Mouse (Mus musculus) T-helper 1 cell (primary cell): ENCODE results near the gene Zhx3.

Experiments
- in situ Hi-C: fragments of 300-600 bp; cut with MboI, MseI; formaldehyde crosslinking; loops from one replicate; pipeline ENCODE4 v1.15.1; 2025; ENCODE audit warnings: high pct_unique_total_duplicates

Zhx3 gene

GRCm38 (mm10) chr2:160764386-160764785, 108.4 kb downstream of the Zhx3 start:
- in situ Hi-C loops = loop anchor here (25.0 kb wide), 1 partner anchor 123 kb away; the partner anchor contains the start of gene Lpin3

- in situ Hi-C loops = loop anchor here (25.0 kb wide), 1 partner anchor 123 kb away; the partner anchor contains the start of gene Lpin3
Observed at GRCm38 (mm10) chr2:160763816-160764215, 109.0 kb downstream of the Zhx3 start.

DNA sequence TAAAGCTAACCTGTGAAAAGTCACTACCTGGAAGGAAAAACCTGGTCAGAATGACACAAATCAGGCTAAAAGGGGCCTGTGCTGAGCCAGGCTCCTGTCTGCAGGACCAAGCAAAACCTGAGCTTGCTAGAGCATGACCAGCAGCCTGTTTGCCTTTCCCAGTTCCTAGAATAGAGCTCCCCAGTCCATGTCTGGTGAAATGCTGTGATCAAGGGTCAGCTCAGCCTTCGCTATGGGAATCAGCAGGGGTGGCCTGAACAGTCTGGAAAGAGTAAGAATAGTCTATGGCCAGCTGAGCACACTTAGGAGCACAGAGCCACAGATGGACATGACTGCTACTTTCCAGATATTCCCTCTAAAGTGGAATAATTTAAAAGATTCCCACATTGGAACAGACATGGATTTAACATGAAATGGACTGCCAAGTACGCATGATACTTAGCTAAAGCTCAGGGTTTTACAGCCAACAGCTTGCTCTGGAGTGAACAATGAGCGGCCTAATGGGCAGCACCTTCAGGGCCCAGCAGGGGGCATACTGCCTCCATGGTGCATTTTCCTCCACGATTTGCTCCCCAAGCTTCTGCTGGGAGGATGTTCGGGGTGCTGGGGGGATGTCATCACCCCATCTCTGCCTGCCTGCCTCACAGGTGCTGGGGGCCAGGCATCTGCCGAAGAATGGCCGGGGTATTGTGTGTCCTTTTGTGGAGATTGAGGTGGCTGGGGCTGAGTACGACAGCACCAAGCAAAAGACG, 112.2 kb downstream of the Zhx3 start:
- in situ Hi-C loops = loop anchor here (25.0 kb wide), 1 partner anchor 127 kb away; the partner anchor contains the start of gene Lpin3

DNA sequence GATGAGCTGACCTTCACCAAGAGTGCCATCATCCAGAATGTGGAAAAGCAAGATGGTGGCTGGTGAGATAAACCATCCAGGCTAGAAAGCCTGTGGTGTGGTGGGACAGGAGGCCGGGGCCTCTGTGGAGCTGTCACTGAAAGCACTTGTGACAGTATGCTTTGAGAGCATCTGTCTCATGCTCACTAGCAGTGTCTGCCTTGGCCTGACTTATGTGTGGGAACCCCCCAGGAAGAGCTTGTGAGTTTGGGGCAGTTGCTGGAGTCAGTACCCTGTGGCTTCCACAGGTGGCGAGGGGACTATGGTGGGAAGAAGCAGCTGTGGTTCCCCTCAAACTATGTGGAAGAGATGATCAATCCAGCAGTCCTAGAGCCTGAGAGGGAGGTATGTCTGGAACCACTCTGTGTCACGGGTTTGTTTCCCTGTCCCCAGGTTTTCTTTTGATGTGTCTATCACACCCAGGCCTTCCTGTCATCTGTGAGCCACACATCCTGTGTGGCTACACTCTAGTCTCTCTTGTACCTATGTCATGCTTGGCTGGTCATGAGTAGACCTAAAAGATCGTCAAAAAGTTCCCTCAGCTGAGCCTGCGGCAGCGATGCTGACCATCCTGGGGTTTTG, 116.1 kb downstream of the Zhx3 start:
- in situ Hi-C loops = loop anchor here (25.0 kb wide), 1 partner anchor 131 kb away; the partner anchor contains the start of gene Lpin3

DNA sequence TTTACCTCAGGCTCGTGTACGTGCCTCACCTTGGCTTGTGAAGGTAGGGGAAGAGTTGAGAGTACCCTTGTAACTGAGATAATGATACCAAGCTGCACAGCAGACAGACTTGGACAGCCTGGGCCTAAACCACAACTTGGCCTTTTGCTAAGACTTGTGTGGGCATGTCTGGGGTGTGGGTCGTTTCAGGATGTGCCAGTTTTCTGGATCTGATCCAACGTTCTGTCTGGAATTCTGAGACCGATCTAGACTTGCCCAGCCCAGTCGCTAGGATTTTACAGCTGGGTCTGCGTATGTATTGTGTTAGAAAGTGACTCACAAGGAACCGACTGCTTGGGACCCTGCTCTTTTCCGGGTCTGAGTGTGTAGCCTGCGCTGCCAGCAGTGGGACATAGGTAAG, 125.7 kb downstream of the Zhx3 start:
- in situ Hi-C loops = no loop called here

DNA sequence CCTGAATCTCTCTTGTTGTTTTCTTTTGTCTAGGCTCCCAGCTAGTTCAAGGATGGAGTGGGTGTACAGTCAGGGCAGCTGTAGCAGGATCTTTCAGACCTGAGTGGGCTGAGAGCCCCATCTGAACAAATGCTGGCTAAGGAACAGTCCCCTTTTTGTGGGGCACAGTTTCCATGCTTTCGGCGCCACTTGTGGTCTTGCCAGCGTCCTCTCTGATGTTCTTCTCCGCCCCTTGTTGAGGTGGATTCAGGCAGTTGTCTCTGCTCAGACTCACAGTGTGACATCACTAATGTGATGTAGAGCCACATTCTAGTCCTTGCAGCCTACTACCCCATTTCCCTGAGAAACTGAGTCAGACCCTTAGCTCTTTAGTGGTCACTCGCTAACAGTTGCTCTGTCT, 126.2 kb downstream of the Zhx3 start:
- in situ Hi-C loops = no loop called here

DNA sequence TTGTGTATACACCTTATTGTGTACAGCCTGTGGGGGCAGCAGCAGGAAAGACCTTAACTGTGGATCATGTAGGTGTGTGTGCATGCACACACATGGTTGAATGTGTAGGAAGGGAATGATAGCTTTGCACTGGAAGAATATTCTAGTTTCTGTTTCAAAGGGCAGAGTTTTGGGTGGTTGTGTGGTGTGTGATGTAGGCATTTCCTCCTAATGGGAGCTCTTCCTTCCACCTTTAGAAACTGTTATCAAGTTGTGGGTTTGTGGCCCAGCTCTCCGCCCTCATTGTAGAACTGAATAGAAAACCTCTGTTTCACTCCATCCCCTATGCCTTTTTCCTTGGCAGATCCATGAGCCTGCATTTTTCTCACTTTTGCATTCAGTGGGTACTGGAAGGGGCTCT, 127.3 kb downstream of the Zhx3 start:
- in situ Hi-C loops = no loop called here

- in situ Hi-C loops = no loop called here
Observed at GRCm38 (mm10) chr2:160744823-160745210, 128.0 kb downstream of the Zhx3 start.

DNA sequence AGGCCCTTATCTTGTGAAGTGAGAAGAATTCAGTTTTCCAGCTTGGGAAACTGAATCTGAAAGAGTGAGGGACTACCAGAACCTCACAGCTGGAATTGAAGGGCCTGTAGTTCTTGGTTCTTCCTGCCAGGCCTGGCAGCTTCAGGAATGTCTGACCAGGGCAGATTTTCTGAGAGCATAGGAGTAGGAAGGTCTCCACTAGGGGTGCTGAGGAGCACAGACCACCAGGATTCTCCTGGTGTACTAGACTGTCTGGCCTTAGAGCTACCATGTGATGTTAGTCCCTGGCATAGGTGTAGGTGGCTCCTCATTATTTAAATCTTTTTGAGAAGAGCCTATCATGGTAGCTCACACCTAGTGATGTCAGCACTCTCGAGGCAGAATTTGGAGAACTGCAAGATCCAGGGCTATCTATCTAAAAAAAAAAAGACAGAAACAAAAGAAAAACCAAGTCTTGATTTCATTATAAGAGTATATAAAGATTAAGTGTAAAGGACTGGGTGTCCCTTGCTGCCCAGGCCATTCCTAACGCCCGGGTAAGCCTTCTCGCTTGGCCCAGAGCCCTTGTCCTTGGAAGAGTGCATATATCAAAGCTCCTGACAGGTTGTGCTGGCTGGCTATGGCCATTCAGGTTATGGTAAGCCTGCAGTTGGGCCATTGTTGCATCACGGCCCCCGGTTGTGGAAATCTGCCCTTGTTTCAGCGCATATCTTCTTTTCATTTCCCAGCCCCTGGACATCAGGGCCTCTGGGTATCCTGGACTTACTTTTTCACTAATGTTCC, 128.6 kb downstream of the Zhx3 start:
- in situ Hi-C loops = no loop called here

DNA sequence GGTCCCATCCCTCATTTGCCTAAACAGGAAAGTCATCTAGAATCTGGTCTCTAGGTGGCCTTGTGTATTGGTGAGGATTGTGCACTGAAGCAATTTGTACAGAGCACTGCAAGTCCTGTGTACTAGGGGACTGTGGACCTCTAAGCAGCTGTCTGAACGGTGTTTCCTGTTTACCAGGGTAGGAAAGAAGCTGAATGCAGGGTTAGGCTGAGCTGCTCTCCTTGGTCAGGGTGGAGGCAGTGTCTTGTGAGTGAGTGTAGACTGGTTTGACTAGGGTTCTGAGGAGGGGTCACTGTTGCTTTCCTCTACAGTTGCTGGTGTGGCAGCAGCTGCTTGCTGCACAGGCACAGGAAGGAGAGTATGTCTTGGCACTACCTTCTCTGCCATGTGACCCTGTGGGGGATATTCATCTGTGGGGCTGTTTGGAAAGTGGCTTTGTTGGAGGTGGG, 130.6 kb downstream of the Zhx3 start:
- in situ Hi-C loops = no loop called here

GRCm38 (mm10) chr2:160741580-160741979, 131.2 kb downstream of the Zhx3 start:
- in situ Hi-C loops = no loop called here

DNA sequence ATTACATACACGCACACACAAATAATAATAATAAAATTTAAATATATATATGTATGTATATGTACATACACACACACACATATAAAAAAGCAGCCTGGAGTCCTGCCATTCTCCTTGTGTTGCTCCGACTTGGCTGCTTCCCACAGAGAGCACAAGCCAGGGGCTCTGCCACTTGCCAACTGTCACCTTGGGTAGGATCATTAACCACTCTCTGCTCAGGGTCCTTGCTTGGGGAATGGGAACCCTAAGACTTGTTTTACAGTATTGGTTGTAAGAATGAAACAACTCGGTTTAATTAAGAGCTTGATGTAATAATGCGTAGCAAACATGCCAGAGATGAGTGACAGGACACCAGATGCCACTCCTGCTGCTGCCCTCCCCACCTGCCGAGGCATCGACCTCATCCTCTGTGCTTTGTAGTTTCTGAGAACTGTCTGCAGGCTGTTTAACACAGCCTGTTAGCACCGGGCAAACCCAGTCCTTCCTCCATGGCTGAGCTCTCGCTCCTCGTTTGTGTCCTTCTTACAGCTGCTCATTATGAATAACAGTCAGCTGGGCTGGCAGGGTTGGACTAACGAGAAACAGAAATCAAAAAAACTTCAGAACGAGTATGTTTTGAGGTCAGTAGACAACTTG, 132.2 kb downstream of the Zhx3 start:
- in situ Hi-C loops = no loop called here

DNA sequence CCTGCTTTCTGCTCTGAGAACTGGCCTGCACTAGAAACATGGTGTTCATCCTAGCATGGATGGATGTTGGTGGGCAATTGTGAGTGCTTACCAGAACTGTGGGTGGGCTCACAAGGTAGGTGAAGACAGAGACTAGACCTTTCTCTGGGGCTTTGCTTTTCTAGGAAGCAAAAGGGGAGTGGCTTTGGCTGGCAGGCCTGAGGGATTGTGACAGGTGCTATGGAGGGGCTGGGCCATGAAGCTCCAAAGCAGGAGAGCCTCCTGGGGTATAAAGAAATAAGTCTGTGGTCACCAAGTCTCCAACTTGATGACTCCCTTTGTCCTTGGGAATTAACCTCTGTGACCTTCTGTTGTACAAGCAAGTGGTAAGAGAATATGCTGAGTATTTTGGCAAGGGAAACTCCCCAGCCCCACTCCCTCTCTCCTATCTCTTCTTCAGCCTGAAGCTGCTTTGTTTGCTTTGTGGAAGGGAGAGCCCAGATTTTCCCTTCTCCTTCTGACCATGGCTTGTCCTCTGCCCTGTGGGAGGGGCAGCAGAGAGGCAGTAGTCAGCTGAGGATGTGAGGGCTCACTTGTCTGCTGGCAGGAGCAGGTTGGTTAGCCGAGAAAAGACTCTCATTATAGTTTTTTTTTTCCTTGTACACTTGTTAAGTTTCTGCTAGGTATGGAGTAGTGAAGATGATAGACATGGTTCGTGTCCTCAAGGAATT, 133.0 kb downstream of the Zhx3 start:
- in situ Hi-C loops = no loop called here

DNA sequence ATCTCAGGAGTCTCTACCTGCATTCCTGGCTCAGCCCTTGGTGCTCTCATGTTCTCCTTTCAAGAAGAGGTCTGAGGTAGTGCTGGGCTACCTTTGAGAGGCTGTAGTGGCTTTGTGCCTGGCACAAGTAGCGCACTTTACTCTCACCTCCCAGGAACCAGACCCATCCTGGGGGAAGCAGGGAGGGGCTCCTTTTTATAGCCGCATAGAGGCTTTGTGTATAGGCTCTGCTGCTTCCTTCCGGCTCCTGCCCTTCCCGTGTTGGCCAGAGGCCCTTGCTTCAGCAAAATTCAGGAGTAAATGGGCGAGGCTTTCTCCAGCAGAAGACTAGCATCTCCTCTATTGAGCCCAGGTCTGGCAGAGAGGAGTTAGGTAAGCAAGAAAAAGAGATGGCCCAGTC, 134.4 kb downstream of the Zhx3 start:
- in situ Hi-C loops = no loop called here

- in situ Hi-C loops = no loop called here
Observed at GRCm38 (mm10) chr2:160736466-160736865, 136.3 kb downstream of the Zhx3 start.

DNA sequence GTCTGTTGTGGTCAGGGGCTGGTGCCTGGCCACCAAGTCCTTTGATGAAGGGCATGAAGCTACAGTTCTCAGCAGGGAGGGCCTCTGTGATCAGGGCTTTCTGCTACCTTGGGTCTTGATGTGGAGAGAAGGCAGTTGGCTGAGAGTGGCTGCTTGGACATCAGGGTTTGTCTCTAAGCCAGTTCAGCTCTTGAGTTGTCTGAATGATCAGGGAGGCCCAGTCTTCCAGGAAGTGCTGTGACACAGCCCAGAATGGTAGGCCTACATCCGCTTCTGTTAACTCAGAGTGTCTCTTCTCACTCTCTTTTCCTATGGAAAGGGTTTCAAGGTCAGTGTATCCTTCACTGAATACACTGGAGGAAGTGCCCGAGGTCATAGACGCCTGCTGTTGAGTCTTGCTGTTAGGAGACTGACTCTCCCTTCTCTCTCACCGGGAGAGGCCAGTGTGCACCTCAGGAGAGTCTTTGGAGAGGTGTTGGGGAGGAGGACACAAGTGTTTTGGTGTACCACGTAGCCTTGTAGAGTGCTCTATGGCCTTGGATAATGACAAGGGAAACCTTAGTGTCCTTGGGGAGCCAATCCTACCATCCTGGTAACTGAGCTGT, 137.0 kb downstream of the Zhx3 start:
- in situ Hi-C loops = no loop called here

DNA sequence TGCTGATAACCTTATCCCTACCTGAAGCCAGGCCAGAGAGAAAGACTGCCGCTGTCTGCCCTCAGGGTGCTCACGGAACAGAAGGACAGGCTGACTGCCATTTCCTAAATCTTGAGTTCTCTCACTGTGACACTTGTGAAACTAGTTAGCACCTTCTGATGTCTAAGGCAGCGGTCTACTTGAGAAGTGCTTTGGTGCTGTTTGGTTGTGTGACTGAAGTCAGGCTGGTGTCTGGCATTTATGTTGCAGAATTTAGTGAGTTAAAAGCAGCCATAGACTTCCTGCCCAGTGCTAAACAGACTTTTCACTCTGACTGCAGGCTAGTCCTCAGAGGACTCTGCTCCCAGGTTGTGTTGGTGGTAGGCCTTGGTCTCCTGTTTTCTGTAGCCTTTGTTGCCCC, 138.5 kb downstream of the Zhx3 start:
- in situ Hi-C loops = no loop called here

- in situ Hi-C loops = no loop called here
Observed at GRCm38 (mm10) chr2:160733131-160733531, 139.7 kb downstream of the Zhx3 start.

- in situ Hi-C loops = no loop called here
Observed at GRCm38 (mm10) chr2:160732420-160732995, 140.3 kb downstream of the Zhx3 start.

DNA sequence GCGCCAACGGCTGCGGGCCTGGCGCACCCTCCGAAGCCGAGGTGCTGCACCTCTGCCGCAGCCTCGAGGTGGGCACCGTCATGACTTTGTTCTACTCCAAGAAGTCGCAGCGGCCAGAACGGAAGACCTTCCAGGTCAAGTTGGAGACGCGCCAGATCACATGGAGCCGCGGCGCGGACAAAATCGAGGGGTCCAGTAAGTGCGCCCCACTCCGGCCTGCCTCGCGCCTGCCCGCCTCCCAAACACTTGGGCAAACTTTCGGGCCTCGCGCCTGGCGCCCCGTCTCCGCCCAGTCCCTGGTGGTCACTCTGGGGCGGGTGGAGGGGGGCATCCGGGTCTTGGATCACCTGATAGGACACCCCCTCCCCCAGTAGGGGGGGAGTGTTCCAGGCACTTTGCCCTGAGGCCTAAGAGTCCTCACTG, 140.9 kb downstream of the Zhx3 start:
- in situ Hi-C loops = no loop called here
